Mouse (Mus musculus) embryonic fibroblast, embryonic 13.5 days (primary cell): ENCODE data around the gene Pip5k1c.

ENCODE experiments used
- CTCF ChIP-seq: IDR thresholded peaks from 2 replicates; pipeline ENCODE4 v1.5.1; 2011; ENCODE audit warnings: mild to moderate bottlenecking, control low read depth, low read length, moderate library complexity, borderline replicate concordance; ENCODE audit not compliant: insufficient read depth
- POLR2A ChIP-seq: IDR thresholded peaks from 2 replicates; pipeline ENCODE4 v1.6.1; 2011; ENCODE audit warnings: low read depth, mild to moderate bottlenecking, control low read depth, low read length, moderate library complexity

DNA sequence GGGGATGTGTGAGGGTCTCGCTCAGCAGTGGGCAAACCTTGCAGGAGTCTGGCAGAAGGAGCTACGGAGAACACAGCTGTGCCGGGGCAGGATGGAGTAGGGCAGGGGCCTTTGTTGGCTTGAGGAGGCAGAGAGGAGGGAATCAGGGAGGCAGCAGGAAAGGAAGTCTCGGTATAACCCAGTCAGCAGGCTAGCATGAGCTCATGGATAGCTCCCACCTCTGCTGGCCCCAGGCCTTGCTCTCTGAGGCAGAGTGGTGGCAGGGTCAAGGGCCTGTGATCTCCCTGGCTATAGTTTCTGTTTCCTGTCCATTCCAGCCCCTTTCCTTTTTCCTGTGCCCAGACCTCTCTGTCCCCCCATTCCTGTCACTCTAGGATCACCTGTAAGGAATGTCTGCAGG, 9.5 kb downstream of the Pip5k1c start:
- TF ChIP-seq CTCF (no peak), POLR2A (no peak)
